Mouse (Mus musculus): ENCODE measurements around the gene Gm10638. TPM values are rescaled to one million over a fixed set of nuclear protein-coding genes. Genes with fewer than 3 reads are reported as not detected.
A peak's percentile ranks its signal among the peaks of the same experiment; 100 is the strongest.

The Gm10638 gene
- total RNA-seq, 2 experiments from 2014 or later: 2.8 to 4.1 TPM

DNA sequence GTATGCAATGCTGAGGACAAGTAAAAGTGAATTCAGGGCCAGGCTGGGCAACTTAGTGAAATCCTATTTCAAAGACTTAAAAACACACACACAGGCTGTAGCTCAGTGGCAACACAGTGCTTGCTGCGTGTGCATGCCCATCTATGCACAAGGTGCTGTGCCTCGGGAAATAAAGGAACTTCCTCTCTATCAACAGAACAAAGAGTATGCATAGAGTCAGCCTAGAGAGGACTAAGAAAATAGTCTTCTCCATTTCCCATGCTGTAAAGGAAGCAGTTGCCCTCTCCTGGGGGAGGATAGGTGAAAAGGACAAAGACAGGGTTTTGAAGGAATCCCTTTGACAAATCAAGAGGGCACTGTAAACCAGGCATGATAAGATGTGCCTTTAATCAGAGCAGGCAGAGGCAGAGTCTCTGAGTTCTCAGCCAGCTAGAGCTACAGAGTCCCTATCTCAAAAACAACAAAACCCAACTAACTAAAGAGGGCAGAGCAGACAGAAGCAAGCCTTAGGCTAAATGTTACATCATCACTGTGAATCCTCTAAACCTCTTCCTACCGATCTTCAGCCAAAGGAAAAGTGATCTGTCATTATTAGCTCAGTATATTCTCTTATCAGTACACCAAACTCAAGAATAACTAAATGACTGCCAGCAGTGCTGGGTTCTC is 9.9 kb upstream of the Gm10638 start:
- no peak for DNase-seq

DNA sequence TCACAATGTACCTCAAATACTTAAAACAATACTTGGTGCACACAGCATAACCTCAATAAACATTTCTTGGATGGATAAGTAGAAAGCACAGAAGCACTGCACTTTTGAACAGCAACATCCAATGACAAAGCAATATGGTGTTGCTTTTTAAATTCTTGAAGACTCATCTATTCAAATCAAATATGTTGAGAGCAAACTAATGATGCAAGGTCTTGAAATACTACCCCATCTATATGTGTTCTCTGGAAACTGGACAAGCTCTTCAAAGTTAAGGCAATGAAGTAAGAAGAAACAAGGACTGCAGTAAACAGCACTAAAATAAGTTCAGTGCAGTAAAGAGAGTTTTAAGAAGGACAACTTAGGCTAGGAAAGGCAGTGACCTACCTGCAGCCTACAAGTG is 4.6 kb upstream of the Gm10638 start:
- DNase-seq: no peak

DNA sequence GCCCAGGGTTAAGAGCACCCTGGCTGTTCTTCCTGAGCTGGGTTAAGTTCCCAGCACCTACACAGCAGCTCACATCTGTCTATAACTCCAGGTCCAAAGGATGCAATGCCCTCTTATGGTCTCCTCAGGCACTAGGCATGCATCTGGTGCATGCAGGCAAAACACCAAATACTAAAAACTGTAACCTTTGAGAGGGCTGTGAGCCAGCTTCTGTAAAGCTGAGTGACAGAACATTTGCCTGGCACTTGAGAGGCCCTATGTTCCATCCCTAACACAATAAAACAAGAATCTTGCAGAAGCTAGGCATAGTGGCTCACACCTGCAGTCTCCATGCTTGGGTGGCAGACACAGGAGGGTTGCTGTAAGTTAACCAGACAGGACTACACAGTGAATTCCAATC is 3.9 kb upstream of the Gm10638 start:
- no peak for DNase-seq

DNA sequence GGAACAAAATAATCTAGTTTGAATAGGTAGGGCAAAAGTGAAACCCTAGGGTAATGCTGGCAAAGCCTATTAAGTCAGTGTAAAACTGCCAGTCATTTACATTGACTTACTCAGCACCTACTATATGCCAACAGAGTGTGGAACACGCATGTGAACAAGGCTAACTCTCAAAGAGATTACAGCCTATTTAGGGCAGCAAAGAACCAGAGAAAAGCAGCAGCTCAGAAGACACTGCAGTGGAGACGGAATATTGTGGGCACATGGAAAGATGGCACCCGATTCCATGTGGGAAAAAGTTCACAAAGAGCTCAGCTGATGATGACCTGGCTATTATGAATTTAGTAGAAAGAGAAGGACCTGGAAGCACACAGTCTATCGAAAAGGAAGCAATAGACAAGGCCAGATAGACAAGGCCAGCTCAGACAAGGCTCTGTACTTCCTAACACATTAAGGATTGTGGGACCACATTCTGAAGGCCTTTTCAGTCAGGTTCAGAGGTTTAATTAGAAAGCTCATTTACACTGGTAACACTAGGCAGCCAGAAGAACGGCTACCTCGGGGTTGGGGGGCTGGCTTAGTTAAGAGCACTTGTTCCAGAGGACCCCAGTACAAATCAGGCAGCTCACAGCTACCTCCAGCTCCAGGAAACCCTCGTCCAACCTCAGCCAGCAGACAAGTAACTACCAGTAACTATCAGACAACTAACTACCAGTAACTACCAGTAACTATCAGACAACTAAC is 2.7 kb upstream of the Gm10638 start:
- no peak for DNase-seq

DNA sequence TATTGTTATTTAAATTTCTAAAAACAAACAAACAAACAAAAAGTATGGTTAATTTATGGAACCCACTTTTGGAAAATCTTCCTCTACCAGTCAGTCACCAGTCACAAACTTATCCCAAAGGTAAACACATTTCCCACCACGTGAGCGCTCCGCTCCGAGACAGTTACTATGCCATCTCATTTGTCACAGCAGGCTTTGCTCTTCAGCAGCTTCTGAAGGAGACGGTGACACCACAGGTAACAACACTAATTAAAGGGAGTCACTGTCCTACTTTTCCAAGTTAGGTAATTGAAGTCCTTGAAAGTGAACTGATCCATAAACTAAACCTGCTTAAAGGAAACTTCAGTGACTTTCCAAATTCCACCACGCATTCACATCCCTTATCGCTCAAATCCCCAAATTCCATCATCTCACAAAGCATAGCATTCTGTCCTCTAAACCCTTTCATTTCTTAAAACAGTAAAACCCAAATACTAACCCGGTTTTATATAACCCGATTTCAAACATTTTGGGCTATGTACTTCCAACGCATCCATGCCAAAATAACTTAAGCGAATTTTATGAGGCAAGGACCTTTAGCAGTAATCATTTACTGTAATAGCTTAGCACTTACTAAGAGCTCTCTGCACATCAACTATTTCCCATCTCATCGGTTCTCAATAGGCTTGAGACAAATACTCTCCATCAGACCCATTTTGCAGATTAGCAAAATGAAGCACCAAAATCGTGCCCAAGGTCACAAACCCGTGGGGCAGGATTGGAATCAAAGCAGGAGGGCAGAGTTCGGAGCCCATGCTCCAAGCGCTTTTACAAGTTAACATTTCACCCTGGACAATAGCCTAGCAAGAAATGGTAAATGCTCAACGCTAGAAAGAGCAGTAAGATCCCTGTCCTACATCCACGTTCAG is 932 bp upstream of the Gm10638 start:
- no peak for DNase-seq

DNA sequence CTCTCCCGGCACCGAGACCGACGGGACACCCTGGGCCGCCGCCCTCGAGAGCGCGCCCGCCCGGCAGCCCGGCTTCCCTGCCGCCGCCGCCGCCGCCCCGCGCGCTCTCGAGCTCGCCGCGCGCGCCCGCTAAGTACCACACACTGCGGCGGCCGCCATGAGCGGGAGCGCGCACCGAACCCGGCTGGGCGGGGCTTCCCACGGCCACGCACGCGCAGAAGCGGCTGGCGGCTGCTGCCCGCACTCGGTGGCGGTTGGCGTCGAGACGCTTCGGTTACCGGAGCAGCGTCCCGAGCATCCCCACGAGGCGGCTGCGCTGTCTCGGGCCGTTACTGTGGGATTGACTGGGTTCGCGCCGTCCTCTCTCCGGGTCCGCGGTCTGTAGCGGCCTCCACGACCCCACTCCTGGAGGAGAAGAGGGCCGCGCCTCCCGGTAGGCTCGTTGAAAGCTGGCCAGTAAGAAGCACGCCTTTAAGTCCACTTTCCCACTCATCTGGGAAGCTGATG is 489 bp downstream of the Gm10638 start:
- DNase-seq: peak; percentile 94

DNA sequence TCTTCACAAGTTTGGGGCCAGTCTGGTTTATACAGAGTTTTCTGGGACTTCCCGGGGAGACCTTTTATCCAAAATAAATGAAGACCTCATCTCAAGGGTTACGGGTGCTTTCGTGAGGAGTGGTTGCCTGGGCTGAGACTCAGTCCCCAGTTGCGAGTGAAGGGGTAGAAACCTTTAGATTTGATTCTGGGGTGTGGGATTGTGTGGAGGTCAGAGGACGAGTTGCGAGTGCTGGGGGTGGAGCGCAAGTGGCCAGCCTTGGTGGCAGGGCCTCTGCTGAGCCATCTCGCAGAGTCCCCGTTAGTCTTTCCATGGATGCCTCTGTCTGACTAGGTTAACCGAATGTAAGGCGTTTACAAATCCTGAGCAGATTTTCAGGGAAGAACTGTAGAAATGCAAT is 1.0 kb downstream of the Gm10638 start:
- no peak for DNase-seq

DNA sequence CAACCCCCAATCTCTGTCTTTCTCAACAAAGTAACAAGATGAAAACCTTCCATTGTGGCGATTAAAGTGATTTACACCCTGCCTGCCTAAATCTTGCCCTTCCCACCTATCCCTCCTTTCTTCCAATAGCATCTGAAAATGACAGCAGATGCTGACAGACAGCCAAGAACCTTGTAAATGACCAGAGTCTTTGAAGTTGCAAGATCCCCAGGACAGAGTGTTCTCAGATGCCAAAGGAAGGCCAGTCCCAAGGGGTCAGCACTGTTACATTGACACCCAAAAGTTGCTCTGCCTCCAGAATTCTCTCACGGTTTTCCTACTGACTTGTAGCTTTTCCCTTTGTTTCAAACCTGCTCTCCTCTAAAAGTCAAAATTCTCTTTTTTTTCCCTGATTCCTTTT is 4.3 kb downstream of the Gm10638 start:
- DNase-seq: no peak

DNA sequence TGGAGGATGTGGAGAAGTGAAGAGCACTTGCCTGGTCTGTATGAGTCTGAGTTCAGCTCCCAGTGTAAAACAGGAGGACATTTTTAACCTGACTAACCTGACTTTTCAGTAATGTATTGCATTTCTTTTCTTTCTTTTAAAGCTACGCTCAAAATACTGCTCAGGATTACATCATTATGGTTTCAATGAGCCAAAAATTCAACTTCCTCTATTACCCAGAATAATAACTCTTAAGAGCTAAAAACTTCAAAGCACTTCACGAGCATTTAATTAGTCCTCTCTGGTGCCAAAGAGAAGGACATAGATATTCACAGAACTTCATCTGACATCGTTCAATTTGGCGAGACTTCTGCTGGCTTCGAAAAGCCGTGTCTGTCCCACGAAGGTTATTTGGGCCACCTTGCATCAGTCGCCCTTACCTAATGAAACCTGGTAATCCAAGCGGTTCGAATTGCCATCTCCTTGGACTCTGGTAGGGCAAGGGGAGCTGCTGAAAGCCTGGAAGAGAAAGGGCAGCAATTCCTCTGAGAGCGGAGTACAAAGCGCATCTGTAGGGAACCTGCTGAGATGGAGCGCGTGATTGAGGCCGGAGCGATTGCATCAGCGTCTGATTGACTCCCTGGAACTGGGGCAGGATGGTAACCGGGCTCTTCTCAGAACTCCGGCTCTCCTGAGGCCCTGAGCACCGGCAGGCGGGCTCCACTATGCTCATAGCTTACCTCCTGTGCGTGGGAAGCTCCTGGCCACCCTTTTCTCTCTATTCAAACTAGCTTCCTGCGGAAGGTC is 11.6 kb downstream of the Gm10638 start:
- no peak for DNase-seq

DNA sequence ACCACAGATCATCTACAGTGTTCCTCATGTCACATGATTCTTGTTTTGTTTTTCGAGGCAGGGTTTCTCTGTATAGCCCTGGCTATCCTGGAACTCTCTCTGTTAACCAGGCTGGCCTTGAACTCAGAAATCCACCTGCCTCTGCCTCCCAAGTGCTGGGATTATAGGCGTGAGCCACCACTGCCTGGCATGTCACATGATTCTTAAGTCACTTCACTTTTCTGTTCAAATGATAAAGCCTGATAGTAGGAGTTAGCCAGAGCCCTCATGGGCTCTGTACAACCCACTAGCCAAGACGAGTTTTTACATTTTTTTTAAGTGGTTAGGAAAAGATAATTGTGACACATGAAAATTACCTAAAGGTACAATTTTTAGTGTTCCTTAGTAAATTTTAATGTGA is 13.2 kb downstream of the Gm10638 start:
- DNase-seq: no peak

DNA sequence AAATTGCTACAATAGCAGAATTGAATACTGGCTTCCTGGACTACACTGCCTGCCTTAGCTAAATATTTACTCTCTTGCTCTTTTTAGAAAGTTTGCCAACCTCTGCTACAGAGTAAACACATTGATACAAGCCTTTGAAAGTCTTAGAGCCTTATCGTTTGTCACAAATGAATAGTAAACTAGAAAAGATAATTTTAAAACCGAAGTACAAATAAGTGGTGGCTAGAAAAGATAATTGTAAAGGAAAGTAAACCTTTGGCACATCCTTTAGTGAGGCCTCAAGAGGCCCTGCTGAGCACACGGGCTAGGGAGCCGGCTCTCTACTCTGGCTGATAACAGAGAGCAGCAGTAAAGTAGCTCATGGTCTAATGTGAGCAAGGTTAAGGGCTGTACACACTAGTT is 13.6 kb downstream of the Gm10638 start:
- no peak for DNase-seq

DNA sequence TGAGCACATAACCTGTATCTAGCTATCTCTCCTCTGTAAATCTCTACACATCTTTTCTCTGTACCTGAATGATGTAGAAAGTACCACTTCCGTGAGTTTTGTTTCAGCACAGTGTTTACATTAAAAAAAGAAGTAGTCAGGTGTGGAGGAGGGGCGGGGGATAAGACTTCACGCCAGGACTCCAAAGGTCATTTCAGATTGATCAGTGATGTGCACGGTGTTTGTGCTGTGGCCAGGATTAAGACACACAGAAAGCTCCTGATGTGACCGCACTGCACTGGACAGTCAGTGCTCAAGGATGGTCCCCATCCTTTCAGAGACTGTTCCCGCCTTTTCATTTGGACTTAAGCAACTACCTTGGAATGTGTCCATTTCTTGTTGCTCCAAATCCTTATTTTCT is 15.2 kb downstream of the Gm10638 start:
- DNase-seq: no peak

DNA sequence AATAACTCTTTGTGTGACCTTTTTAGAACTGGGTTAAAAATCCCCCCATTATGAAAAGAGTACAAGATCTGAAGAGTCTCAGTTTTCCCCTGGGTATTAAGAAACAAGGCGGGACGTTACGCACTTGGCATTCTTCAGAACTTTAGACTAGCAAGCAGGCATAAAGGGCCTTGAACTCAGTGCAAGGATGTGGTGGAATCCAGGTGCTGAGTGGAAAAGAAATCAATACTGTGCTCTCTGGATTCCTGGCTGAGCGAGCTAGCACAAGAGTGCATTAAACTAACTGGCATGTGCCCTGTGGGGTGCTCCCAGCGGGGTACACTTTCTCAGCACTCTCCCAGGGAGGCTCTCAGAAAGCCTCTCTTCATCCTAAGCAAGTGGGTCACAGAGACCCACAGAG is 17.3 kb downstream of the Gm10638 start:
- DNase-seq: no peak

DNA sequence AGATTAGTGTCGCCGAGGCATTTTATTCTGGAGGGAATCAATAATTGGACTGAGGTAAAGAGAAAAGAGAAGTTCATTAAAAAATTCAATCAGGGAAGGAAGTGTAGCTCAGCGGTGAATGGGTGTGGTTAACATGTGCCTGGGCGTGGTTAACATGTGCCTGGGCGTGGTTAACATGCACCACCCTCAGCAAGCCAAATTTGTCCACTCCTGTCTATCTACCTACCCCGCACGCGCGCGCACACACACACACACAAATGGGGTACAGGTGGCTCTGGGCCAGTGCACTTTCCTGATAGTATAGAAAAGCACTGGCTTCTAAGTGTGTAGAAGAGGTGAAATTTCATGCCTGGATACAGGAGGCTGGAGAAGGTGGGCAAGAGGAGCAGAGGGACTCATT is 19.7 kb downstream of the Gm10638 start:
- no peak for DNase-seq

DNA sequence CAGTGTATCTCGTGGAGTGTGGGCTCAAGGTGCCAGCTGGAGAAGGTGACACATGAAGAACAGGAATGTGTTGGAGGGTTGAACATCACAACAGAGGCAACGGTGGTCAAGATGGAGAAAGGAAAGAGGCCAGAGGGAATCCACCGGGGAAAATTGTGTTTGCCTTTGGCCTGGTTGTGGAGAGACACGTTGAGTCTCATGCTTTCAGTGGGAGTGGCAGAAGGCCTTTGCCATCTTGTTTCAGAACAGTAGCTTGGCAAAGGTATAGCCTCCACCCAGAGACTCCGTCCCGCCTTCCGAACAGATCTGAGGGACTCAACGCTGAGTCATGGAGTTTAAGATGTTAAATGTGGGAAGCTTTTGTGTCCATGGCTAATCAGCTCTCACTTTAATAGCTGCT is 20.2 kb downstream of the Gm10638 start:
- no peak for DNase-seq

DNA sequence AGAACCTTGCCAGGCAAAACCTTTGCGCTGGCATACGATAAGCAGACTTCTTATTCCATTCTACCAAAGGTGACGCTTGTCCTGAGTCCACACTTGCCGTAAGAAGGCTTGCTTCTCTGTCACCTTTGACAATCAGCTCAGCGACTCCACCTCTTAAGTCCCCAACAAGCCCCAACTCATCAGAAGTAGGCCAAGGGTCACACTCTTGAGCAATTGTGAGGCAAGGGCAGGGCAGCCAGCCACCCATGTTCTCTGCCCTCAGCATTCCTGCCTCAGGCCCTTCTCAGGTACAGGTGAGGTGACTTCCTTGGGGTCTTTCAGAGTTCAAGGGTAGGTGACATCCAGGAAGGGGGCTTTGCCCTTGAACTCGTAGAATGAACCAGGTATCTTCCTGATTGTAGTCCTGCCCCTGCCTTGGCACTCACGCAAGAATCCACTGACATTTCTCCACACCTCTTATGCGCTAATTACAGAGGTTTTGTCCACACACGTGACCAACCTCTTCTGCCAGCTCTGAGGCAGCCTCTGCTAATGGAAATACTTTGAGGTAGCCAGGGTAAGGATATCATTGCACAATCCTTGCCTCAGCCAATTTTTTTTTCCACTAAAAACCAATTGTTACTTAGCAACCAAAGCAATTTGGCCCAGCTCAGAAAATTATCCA is 21.2 kb downstream of the Gm10638 start:
- no peak for DNase-seq

DNA sequence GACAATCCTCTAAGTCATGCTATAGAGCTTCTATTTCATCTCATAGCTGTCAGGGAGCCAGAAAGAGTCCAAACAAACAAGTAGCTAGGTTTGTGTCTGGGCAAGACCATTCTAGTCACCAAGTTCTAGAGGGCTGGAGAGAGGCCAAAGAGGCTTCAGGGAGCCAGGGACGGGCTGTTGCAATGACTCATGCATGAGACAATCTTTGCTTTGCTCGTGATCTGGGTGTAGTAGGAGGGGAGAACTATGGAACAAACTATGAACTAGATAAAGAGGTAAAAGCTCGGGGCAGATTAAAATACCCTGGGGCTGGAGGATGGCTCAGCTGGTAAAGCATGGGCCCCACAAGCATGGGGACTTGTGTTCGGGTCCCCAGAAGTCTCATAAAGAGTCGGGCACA is 23.0 kb downstream of the Gm10638 start:
- peak; percentile 34 for DNase-seq

DNA sequence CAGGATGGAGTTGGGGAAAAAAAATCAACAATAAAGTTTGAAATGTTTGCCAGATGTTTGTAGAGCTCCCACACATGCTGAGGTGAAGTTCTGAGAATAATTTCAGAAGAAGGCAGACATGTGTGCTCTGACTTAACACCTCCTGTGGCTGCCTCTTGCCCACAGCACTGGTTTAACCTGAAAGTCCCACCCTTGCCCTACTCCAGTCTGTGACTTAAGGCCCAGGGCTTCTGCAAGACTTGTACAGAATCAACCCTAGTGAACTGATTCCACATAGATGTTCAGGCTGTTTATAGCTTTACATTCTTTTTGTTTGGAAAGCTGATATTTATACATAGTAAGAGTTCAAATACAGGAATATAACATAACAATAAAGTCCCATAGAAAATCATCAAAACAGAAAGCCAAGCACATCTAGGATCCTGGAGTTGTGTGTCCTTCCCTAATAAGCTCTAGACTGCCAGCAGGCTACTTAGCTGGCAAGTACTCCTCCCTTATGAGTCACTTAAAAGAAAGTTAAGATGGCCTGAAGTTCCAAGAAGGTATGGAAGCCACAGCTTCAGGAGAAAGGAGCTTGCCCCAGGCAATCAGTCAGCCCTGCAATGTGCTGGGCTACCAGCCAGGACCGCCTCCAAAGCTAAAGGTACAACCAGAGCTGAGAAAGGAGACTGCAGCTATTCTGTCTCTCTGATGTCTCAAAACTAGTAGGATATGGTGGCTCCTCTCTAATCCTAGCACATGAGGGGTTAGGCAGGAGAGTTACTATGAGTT is 24.6 kb downstream of the Gm10638 start:
- no peak for DNase-seq

DNA sequence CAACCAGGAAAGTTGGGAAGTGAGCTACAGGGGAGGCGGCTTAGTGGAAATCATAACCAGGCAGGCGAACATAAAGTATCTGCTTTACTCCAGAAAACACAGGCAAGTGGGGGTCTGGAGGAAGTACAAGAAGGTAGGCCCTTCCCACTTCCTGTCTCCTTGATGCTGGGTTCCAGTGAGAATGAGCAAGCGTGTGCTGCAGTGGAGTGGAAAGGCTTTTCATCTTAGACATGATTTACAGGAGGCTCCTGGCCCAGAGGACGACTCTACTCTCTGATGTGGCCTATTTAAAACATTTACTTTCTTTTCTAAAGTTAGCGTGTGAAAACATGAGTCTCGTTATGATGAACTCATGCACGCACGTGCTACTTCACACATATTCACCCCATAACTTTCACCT is 33.7 kb downstream of the Gm10638 start:
- DNase-seq: no peak

DNA sequence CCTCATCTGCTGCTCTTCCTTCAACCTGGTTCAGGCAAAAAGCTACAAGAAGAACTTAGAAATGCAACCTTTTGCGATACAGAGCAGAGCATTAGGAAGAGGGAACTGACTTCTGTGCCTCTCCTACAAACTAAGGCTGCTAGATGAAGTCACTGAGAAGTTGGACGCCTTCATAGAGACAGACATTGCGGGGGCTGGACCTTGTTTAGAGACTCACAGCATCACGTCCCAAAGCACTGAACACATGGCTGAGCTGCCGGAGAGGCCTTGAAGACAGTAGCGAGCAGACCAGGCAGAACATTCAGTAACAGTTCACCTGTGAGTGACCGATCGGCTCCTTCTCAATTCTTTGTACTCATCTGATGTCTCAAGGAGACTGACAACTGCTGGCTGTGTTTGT is 35.6 kb downstream of the Gm10638 start:
- no peak for DNase-seq

DNA sequence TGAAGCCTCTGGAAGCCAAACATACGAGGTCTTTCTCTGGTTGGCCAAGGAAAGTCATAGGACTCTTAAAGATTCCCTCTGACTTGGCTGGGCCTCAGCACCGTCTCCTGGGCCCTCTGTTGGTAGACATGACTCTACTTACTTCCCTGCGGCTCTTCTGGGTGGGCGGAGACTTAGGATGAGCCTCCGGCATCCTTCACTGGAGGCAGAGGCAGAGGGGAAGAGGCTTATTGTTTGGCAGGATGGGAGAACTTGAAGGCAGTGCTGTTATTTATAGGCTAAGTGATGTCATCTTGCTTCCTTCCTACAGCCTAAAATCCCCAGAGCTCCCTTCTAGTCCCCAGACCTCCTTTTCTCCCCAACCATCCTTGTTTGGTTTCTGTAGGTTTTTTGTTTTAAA is 41.0 kb downstream of the Gm10638 start:
- no peak for DNase-seq
